Mouse (Mus musculus) granulocyte monocyte progenitor cell, adult 5-6 weeks (primary cell): ENCODE results near the gene Ccpg1. TPM values are rescaled to one million over a fixed set of nuclear protein-coding genes. Genes with fewer than 3 reads are reported as not detected.

Source experiments
- ATAC-seq: replicated peaks from 2 replicates; pipeline ENCODE4 v1.8.0; 2016; ENCODE audit warnings: mild to moderate bottlenecking, moderate TSS enrichment, inconsistent platforms; ENCODE audit not compliant: poor library complexity, severe bottlenecking
- total RNA-seq, 2 experiments: library from RNA; stranded (forward) in 1 of 2; stranded (reverse) in 1 of 2; fragments of 200-712, 200-1000 nt in 1 of 2; fragments of >200 nt in 1 of 2; fragmentation: Nextera tagmentation in 1 of 2; gene quantifications; 2 replicates each; pipeline ENCODE4 v1.2.3; 2014 to 2017

Gene Ccpg1
- total RNA-seq, 2 experiments from 2014 or later, result 27.1 to 39.2 TPM

GRCm38 (mm10) chr9:73044146-73045079, 59.2 kb downstream of the Ccpg1 start, which contains the start of gene Rab27a:
TSS of gene Rab27a (plus strand) at chr9:73044854.
- peak; percentile 74 for ATAC-seq

- ATAC-seq, result no peak
Measured at GRCm38 (mm10) chr9:73045204-73045603, 60.0 kb downstream of the Ccpg1 start.

- no peak for ATAC-seq
Measured at GRCm38 (mm10) chr9:73045711-73046110, 60.5 kb downstream of the Ccpg1 start.

- no peak for ATAC-seq
Measured at GRCm38 (mm10) chr9:73047906-73048305, 62.7 kb downstream of the Ccpg1 start.

- peak; percentile 31 for ATAC-seq
Measured at GRCm38 (mm10) chr9:73048927-73049326, 63.7 kb downstream of the Ccpg1 start.

- no peak for ATAC-seq
Measured at GRCm38 (mm10) chr9:73049833-73050232, 64.6 kb downstream of the Ccpg1 start.

- no peak; the same call in 1 of the 2 replicates for ATAC-seq
Measured at GRCm38 (mm10) chr9:73050606-73051005, 65.4 kb downstream of the Ccpg1 start.

GRCm38 (mm10) chr9:73055441-73055911, 70.2 kb downstream of the Ccpg1 start:
- no peak for ATAC-seq

GRCm38 (mm10) chr9:73059224-73059623, 74.0 kb downstream of the Ccpg1 start:
- peak; percentile 64 for ATAC-seq

- ATAC-seq, result no peak
Measured at GRCm38 (mm10) chr9:73063621-73064290, 78.5 kb downstream of the Ccpg1 start.

Other genes with a start within 250 kb of the Ccpg1 start
- gene Prtg, start 178.6 kb upstream of the Ccpg1 start, total RNA-seq (2014; fragmentation: Nextera tagmentation), result 0.17 TPM in 1 of 2 replicates, not detected in the other
- gene Prtg, start 178.6 kb upstream of the Ccpg1 start, total RNA-seq (2017), result not detected in 2 replicates
- not detected in 2 replicates for gene Pygo1, start 59.8 kb upstream of the Ccpg1 start, total RNA-seq (2014; fragmentation: Nextera tagmentation)
- not detected in 2 replicates for gene Pygo1, start 59.8 kb upstream of the Ccpg1 start, total RNA-seq (2017)
- gene Dyx1c1, start 26.6 kb upstream of the Ccpg1 start, total RNA-seq (2014; fragmentation: Nextera tagmentation), result 3.9 TPM in 1 of 2 replicates, not detected in the other
- 0.17 and 0.52 TPM in 2 replicates for gene Dyx1c1, start 26.6 kb upstream of the Ccpg1 start, total RNA-seq (2017)
- gene Gm44503, start 26.6 kb upstream of the Ccpg1 start, total RNA-seq (2014; fragmentation: Nextera tagmentation), result not detected in 2 replicates
- gene Gm44503, start 26.6 kb upstream of the Ccpg1 start, total RNA-seq (2017), result 0.21 TPM in 1 of 2 replicates, not detected in the other
- 11.3 and 24.2 TPM in 2 replicates for gene Ccpg1os, start within 50 bp of the Ccpg1 start, total RNA-seq (2014; fragmentation: Nextera tagmentation)
- gene Ccpg1os, start within 50 bp of the Ccpg1 start, total RNA-seq (2017), result 4.4 and 11.3 TPM in 2 replicates
- gene Pigb, start 54.9 kb downstream of the Ccpg1 start, total RNA-seq (2014; fragmentation: Nextera tagmentation), result 32.5 and 38.2 TPM in 2 replicates
- gene Pigb, start 54.9 kb downstream of the Ccpg1 start, total RNA-seq (2017), result 7.3 and 9.1 TPM in 2 replicates
- 92.8 and 93.0 TPM in 2 replicates for gene Rab27a, start 59.4 kb downstream of the Ccpg1 start, total RNA-seq (2014; fragmentation: Nextera tagmentation)
- gene Rab27a, start 59.4 kb downstream of the Ccpg1 start, total RNA-seq (2017), result 171 and 187 TPM in 2 replicates
- gene Khdc3, start 116.4 kb downstream of the Ccpg1 start, total RNA-seq (2014; fragmentation: Nextera tagmentation), result 1.6 and 7.0 TPM in 2 replicates
- 1.8 TPM in 1 of 2 replicates, not detected in the other for gene Khdc3, start 116.4 kb downstream of the Ccpg1 start, total RNA-seq (2017)
- not detected in 2 replicates for gene Gm20509, start 117.0 kb downstream of the Ccpg1 start, total RNA-seq (2014; fragmentation: Nextera tagmentation)
- gene Gm20509, start 117.0 kb downstream of the Ccpg1 start, total RNA-seq (2017), result not detected in 2 replicates
- gene Rsl24d1, start 128.0 kb downstream of the Ccpg1 start, total RNA-seq (2014; fragmentation: Nextera tagmentation), result 87.9 and 106 TPM in 2 replicates
- gene Rsl24d1, start 128.0 kb downstream of the Ccpg1 start, total RNA-seq (2017), result 172 and 197 TPM in 2 replicates